Mouse (Mus musculus) gastrocnemius, postnatal 36 days (tissue): Measurements from ENCODE around the gene Psme2. TPM values are rescaled to one million over a fixed set of nuclear protein-coding genes. Genes with fewer than 3 reads are reported as not detected.

Experiments used
- DNase-seq, 2 experiments: peaks; one replicate each; pipeline ENCODE4 v3.0.0; 2022
- intact Hi-C: fragments of 180-260 bp; cut with DNase I; formaldehyde crosslinking; loops from one replicate; pipeline ENCODE4 v1.15.1; 2025
- long read RNA-seq, 2 experiments: library from polyadenylated mRNA; stranded (forward); transcript quantifications; one replicate each; pipeline ENCODE4 v2.0.0; 2021
- total RNA-seq, 2 experiments: library from RNA; stranded (reverse); gene quantifications; 2 replicates each; pipeline ENCODE4 v1.2.3; 2021

Gene Psme2
- total RNA-seq, result 10 to 100 TPM; 55.2 to 59.5 TPM
- long read RNA-seq, experiment 1, transcript Psme2-208 (11 exons, 962 nt), result major isoform, 42 of 43 reads
- long read RNA-seq, experiment 1, partial matches to known transcripts, result 0 of 43 reads
- long read RNA-seq, experiment 1, other reads (novel, unspliced or antisense), result 0 of 43 reads
- long read RNA-seq, experiment 2, transcript Psme2-208 (11 exons, 962 nt), result major isoform, 64 of 69 reads
- long read RNA-seq, experiment 2, partial matches to known transcripts, result 0 of 69 reads
- long read RNA-seq, experiment 2, other reads (novel, unspliced or antisense), result 2 of 69 reads

DNA sequence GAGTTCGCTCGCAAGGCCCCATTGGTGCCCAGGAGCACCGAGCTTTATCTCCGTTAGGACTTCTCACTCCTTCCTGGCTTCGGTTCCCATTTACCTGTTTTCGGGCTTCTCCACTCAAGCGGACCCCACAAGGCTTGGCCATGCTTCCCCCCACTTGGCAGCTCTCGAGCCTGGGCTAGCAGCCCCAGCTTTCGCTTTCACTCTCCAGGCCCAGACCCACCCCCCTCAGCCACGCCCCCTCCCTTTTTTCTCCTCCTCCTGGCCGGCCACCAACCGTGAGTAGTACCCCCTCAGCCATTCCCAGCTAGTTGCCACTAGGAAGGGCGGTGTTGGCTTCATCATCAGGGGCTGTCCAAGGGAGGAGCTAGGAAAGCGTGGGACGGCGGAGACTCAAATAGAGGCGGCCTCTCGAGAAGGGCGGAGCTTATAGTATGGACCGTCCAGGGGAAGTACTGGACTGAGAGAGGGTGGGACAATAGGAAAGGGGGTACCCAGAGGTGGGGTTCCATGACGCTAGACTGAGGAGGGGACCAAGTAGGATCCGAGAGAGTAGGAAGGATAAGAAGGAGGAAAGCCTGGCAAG lies at the start of gene Psme2:
Gene Psme2 (minus strand): TSS at position 366 of the 583 bp plus-strand sequence.
- intact Hi-C loops, result loop anchor here (5.0 kb wide), 1 partner anchor 41 kb away; no protein-coding TSS in a partner anchor

DNA sequence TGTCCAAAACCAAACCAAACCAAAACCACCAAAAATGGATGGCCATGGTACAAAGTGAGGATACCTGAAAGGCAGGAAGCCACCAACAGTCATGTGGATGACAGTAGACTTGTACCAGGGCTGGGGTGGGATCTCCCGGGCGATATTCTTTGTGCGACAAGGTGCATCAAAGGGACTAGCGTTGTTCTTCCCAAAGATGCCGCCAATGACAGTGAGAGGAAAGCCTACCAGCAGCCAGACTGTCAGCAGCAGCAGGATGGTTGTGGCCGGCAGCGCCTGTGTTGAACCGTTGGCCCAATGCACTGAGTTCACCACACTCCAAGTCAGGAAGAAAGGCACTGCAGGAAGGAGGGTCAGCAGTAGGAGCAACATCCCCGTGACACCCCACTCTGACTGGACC lies 46.9 kb upstream of the Psme2 start, which contains the start of gene Gm49378:
Gene Gm49378 (minus strand): TSS at position 101 of the 400 bp plus-strand sequence.
- no peak for DNase-seq
- intact Hi-C loops, result no loop called here

More for the DNA sequence above, at the start of gene Psme2:
- peak; percentile 89 to 93 for DNase-seq

- intact Hi-C loops, result no loop called here
- DNase-seq, result peak; percentile 77 to 86
Observed at GRCm38 (mm10) chr14:55635523-55636007, 44.7 kb upstream of the Psme2 start, which contains the start of gene Ipo4. Gene Ipo4 (minus strand): TSS chr14:55635957.

DNA sequence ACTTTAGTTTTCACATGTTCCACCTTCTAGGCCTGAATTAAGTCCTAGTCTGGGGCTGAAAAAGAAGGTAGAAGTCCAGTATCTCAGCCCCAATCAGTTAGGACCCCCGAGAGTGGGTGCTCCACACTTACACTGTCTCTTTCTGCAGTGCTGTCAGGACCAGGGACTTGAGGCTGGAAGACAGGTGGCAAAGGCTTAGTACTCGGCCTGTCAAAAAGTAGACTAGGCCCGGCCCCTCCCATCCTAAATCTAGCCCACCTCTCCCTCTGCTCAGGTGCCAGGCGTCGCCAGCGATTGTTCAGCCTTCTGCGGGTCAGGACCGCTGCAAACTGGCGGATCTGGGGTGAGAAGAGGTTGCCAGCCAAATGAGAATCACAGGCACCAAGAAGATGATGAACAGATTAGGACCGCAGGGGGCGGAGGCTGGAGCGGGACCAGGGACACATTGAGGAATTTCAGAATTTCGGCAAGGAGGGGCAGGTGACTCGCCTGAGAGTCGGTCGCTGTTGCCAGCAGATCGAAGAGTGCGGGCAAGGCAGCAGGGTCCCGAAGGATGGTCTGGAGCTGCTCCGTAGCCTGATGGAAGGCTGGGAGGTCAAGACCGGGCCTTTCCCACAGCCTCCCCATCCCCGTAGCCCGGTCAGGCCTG lies 44.1 kb upstream of the Psme2 start:
- peak in 1 of 2 experiments; percentile 33 for DNase-seq
- intact Hi-C loops, result loop anchor here (5.0 kb wide), 2 partner anchors 43 to 107 kb away; partner anchors contain the start of genes Psme2 and Rnf31

GRCm38 (mm10) chr14:55629312-55629711 lies 38.4 kb upstream of the Psme2 start:
- DNase-seq, result peak in 1 of 2 experiments; percentile 42
- intact Hi-C loops, result loop anchor here (5.0 kb wide), 1 partner anchor 128 kb away; the partner anchor contains the start of gene Cideb

GRCm38 (mm10) chr14:55628077-55628827 lies 37.3 kb upstream of the Psme2 start:
- intact Hi-C loops, result loop anchor here (5.0 kb wide), 1 partner anchor 129 kb away; the partner anchor contains the start of gene Cideb
- DNase-seq, result no peak

DNA sequence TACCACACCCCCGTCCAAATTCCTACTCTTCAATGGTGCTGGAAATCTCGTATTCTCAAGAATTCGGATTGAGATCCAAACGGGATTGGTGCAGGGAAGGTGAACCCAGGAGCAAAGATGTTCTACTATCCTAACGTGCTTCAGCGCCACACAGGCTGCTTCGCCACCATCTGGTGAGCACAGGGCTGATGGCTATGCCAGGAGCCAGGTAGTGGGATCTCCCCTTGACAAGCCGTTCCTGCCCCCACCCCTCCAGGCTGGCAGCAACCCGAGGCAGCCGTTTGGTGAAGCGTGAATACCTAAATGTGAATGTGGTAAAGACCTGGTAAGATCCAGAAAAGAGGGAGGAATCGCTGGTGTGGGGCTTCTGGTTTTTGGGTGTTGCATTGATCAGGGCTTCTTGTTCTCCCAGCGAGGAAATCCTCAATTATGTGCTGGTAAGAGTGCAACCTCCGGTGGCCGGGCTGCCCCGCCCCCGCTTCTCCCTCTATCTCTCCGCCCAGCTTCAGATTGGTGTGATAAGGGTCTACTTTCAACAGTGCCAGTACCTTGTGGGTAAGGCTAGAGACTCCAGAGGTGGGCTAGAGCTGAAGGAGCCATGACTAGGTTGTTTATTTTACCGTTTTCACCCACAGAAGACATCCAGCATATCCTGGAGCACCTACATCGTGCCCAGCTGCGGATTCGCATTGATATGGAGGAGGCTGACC lies 27.7 kb upstream of the Psme2 start:
- DNase-seq, result no peak
- intact Hi-C loops, result no loop called here

DNA sequence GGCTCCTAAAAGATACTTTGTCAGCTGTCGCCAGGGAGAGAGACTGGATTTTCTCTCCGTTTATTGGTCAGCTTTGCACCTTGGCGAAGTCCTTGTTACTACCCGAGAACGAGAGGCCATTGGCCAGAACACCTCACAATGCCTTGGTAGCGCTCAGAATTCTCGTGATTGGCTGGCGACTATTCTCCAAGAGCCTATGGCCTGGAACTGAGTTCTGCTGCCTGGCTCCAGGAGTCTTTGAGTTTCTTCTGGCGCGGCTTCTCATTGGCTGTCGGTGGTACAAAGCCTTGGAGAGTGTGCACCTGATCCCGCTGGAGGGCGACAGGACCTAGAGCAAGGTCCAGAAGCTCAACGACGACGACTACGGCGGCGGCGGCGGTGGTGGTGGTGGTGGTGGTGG lies 26.9 kb upstream of the Psme2 start, which contains the start of gene Rec8:
Gene Rec8 (plus strand): TSS at position 216 of the 400 bp plus-strand sequence.
- DNase-seq, result no peak
- intact Hi-C loops, result no loop called here

GRCm38 (mm10) chr14:55616844-55617243 lies 25.9 kb upstream of the Psme2 start:
- DNase-seq, result no peak
- intact Hi-C loops, result no loop called here

- intact Hi-C loops, result no loop called here
Observed at GRCm38 (mm10) chr14:55615876-55616275, 25.0 kb upstream of the Psme2 start.

DNA sequence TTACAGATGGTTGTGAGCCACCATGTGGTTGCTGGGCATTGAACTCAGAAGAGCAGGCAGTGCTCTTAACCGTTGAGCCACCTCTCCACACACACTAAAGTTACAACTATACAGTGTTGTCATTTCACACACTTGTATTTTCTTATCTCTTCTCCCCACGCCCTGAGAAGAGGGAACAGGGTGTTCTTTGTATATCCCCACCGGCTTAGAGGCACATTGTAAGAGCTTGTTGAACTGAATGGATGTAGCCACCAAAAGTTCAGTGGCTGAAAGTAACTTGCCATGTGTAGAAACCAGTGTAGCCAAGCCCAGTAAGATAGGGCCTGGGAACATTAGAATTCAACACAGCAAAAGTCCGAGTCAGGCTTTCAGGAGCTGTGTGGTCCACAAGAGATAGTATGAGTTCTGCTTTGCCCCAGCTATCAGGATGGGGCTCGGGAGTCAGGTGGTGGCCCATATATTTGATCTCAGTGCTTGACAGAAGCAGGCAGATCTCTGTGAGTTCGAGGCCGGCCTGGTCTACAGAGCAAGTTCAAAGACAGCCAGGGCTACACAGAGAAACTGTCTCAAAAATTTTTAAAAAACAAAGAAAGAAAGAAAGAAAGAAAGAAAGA lies 23.8 kb upstream of the Psme2 start:
- no peak for DNase-seq
- intact Hi-C loops, result no loop called here

More at GRCm38 (mm10) chr14:55615876-55616275, 25.0 kb upstream of the Psme2 start:
- DNase-seq, result no peak

DNA sequence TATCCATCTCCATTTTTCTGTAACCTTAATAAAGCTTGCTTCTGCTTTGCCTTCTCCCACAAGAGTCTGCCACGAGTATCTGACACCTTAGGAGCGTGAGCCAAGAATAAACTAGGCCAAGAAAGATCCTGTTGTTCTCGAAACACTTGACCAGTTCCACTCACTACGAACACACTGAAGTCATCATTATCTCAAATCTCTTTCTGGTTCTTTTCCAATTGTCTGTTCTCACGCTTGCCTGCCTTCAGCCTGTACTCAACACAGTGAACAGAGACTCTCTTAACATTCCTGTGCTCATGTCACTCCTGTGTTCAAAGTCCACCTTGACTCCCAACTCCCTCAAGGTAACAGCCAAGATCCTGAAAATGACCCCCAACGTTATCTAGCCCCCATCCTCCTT lies 22.4 kb upstream of the Psme2 start:
- DNase-seq, result no peak
- intact Hi-C loops, result no loop called here

GRCm38 (mm10) chr14:55608339-55608738 lies 17.4 kb upstream of the Psme2 start:
- intact Hi-C loops, result no loop called here
- DNase-seq, result no peak

- intact Hi-C loops, result no loop called here
- no peak for DNase-seq
Observed at GRCm38 (mm10) chr14:55605743-55606459, 15.0 kb upstream of the Psme2 start.

- DNase-seq, result no peak
- intact Hi-C loops, result loop anchor here (5.0 kb wide), 1 partner anchor 43 kb away; the partner anchor contains the start of genes A730061H03Rik and Dcaf11
Observed at GRCm38 (mm10) chr14:55604823-55605222, 13.9 kb upstream of the Psme2 start.

GRCm38 (mm10) chr14:55603633-55604576 lies 13.0 kb upstream of the Psme2 start:
- intact Hi-C loops, result loop anchor here (2.0 to 5.0 kb wide), 2 partner anchors 42 to 107 kb away; partner anchors contain the start of genes A730061H03Rik and Dcaf11
- DNase-seq, result peak; percentile 88 to 89

- no peak for DNase-seq
- intact Hi-C loops, result loop anchor here (2.0 to 5.0 kb wide), 2 partner anchors 41 to 106 kb away; partner anchors contain the start of genes A730061H03Rik and Dcaf11
Observed at GRCm38 (mm10) chr14:55603271-55603632, 12.3 kb upstream of the Psme2 start, which contains the start of gene Irf9. Gene Irf9 (plus strand): TSS chr14:55603571.
